In the genomic region with DNA sequence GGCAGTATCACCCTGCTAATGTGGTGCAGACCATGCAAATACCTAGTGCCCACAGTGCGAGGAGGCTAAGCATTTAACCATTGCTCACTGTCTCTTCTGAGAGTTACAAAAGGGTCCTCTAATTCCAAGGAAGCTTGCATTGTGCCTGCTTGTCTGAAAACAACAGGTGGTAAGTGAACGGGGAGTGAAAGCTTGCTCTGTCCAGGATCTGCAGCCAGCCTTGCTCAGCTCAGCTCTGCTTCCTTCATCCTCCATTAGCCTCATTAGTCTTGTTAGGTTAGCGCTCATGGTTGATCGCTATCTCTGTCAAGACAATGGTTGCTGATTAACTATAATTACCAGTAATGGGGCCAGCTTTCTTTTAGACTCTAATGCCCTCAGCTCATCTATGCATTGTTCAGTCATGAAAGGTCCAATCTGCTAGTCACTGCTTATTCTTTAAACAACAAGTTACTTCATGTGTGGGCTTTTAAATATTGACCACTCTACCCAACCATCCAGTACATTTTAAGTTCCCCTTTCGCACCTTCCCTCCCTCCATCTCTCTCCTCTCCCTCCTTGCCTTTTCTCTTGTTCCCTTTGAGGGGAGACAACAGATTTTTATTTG, we compare ENCODE assay signal across 19 mouse cellular contexts.
DNase-seq lines count a peak whose midpoint lies in the region; ATAC-seq lines count a peak whose summit lies in the region.
"Had no signal": no experiment of that assay in that cellular context is flagged by ENCODE, and none has a peak within 500 bp of the region (broad histone marks: within the 10 kb centered on the region; RNA-seq: fewer than 3 reads in every experiment).

No protein-coding gene starts in this region.

- no peak overlapping the region for H3K9ac ChIP-seq in kidney, embryonic 14.5 days (ENCODE audit: low read depth, low read length)
- H3K9ac ChIP-seq: embryonic facial prominence, embryonic 15.5 days had no signal

- DNase-seq in kidney, postnatal 25 days, result no peak
- peak; percentile 4 for DNase-seq in ES-CJ7 (ENCODE audit: low read depth, low spot score)
- peak; percentile 43 for DNase-seq in Muller cell, postnatal 12 days (ENCODE audit: inconsistent ontology term)
- DNase-seq in forelimb bud, embryonic 11.5 days (ENCODE audit: low read depth, low spot score), result peak; percentile 0
- DNase-seq in thymus, adult 18-20 months, result no peak
- no peak for DNase-seq in layer of hippocampus, postnatal 14 days (ENCODE audit: low spot score in 2 of 2)
- DNase-seq: adrenal gland, adult 8-10 months; cerebellum, adult 11-12 months; cerebellum, postnatal 36 days; gastrocnemius, postnatal 10 days; heart, adult 18-20 months; heart, postnatal 4 days; kidney, postnatal 36 days; lung, adult 18-20 months; spleen, adult 18-20 months; thymus, adult 2 months had no signal

- 65% methylated on average over 5 of the region's 5 CpGs for WGBS in kidney, embryonic 14.5 days

- H3K4me3 ChIP-seq in kidney, embryonic 14.5 days (ENCODE audit: low read length), result no peak overlapping the region
- H3K4me3 ChIP-seq: embryonic facial prominence, embryonic 15.5 days had no signal

- ATAC-seq in kidney, embryonic 14.5 days (ENCODE audit: low FRiP score, low TSS enrichment), result peak; percentile 73; the same call in 1 of the 2 replicates

- H3K27me3 ChIP-seq in kidney, embryonic 14.5 days (ENCODE audit: control insufficient read depth, insufficient read depth, low read length), result no peaks in the 10 kb centered on the region
- H3K27me3 ChIP-seq: embryonic facial prominence, embryonic 15.5 days had no signal

- no peaks in the 10 kb centered on the region for H3K4me1 ChIP-seq in kidney, embryonic 14.5 days (ENCODE audit: control insufficient read depth, insufficient read depth, low read length)
- H3K4me1 ChIP-seq: embryonic facial prominence, embryonic 15.5 days had no signal

- no peak overlapping the region for H3K27ac ChIP-seq in kidney, embryonic 14.5 days (ENCODE audit: low read depth, low read length)
- H3K27ac ChIP-seq: embryonic facial prominence, embryonic 15.5 days had no signal

- H3K4me2 ChIP-seq in kidney, embryonic 14.5 days (replicated peaks; ENCODE audit: low read depth, low read length), result no peak overlapping the region
- H3K4me2 ChIP-seq: embryonic facial prominence, embryonic 15.5 days had no signal

- no peaks in the 10 kb centered on the region for H3K36me3 ChIP-seq in kidney, embryonic 14.5 days (ENCODE audit: control insufficient read depth, insufficient read depth, low read length)
- H3K36me3 ChIP-seq: embryonic facial prominence, embryonic 15.5 days; G1E had no signal

- H3K9me3 ChIP-seq in kidney, embryonic 14.5 days (ENCODE audit: control insufficient read depth, low read length), result no peaks in the 10 kb centered on the region
- H3K9me3 ChIP-seq: embryonic facial prominence, embryonic 15.5 days had no signal

Comparison
In these comparisons a context has a peak if more than half of its experiments do, and no peak if none do; other contexts are left out.
1. DNase-seq: peak in ES-CJ7 (single experiment), Muller cell, postnatal 12 days (single experiment) and forelimb bud, embryonic 11.5 days (single experiment); none in kidney, postnatal 25 days (0 of 2), thymus, adult 18-20 months (0 of 2) and layer of hippocampus, postnatal 14 days (0 of 2).